ENCODE assay signal across 15 mouse cellular contexts in the genomic region with DNA sequence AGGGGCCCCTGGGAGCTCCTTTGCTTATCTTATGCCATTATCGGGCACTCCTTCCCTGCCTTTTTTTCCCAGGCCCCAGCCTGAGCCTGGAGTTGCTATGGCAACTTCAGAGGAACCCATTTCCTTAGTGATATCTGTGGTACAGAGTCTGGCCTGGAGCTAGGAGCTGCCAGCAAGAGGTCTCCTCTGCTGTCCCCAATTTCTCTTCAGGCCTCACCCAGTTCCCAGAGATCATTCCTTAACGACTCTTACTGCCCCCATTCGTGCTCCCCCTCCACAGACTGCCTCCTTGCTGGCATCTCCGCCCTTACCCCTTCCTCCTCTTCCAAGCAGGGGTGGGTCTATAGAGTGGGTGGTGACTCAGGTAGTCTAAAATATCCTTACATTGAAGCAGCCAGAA. TPM values are rescaled to one million over a fixed set of nuclear protein-coding genes. Genes with fewer than 3 reads are reported as not detected.
A peak's percentile ranks its signal among the peaks of the same experiment; 100 is the strongest.
DNase-seq lines count a peak whose midpoint lies in the region; ATAC-seq and TF ChIP-seq lines count a peak whose summit lies in the region.
"Had no signal": no experiment of that assay in that cellular context is flagged by ENCODE, and none has a peak within 500 bp of the region (broad histone marks: within the 10 kb centered on the region; RNA-seq: fewer than 3 reads in every experiment).

No protein-coding gene starts in this region.

- no peak for DNase-seq in gastrocnemius, adult 2 months
- no peak for DNase-seq in gastrocnemius, postnatal 4 days (ENCODE audit: low spot score in 2 of 2)
- DNase-seq in midbrain, embryonic 11.5 days (ENCODE audit: low spot score, missing footprints): no peak
- no peak for DNase-seq in midbrain, embryonic 10.5 days (ENCODE audit: low spot score)
- peak; percentile 68 for DNase-seq in forebrain, postnatal 0 days
- DNase-seq in ovary, adult 18-20 months (ENCODE audit: low spot score): no peak
- no peak for DNase-seq in gastrocnemius, postnatal 10 days
- DNase-seq: adrenal gland, postnatal 25 days; gastrocnemius, postnatal 36 days; layer of hippocampus, adult 9-11 months; lung, postnatal 36 days had no signal

- H3K4me2 ChIP-seq in midbrain, embryonic 11.5 days: no peak overlapping the region
- peak overlapping the region; percentile 39 for H3K4me2 ChIP-seq in forebrain, postnatal 0 days (ENCODE audit: low read depth)
- peak overlapping the region; percentile 35; the same call in 1 of the 2 replicates for H3K4me2 ChIP-seq in neural tube, embryonic 14.5 days (ENCODE audit: low read depth, low read length)
- H3K4me2 ChIP-seq: limb, embryonic 15.5 days had no signal

- intact Hi-C loops in gastrocnemius, adult 2 months (cut with DNase I): no loop called here

- H3K9me3 ChIP-seq in midbrain, embryonic 11.5 days (ENCODE audit: control insufficient read depth, low read length): no peaks in the 10 kb centered on the region
- H3K9me3 ChIP-seq in midbrain, embryonic 10.5 days (replicated peaks): no peaks in the 10 kb centered on the region
- H3K9me3 ChIP-seq in forebrain, postnatal 0 days (ENCODE audit: low read length): no peaks in the 10 kb centered on the region
- H3K9me3 ChIP-seq in neural tube, embryonic 14.5 days (ENCODE audit: control insufficient read depth, low read length): no peaks in the 10 kb centered on the region
- H3K9me3 ChIP-seq: limb, embryonic 15.5 days had no signal

- no peaks in the 10 kb centered on the region for H3K36me3 ChIP-seq in midbrain, embryonic 11.5 days (ENCODE audit: control insufficient read depth, insufficient read depth, low read length)
- H3K36me3 ChIP-seq in midbrain, embryonic 10.5 days: no peaks in the 10 kb centered on the region
- no peaks in the 10 kb centered on the region for H3K36me3 ChIP-seq in forebrain, postnatal 0 days (ENCODE audit: insufficient read depth)
- H3K36me3 ChIP-seq in neural tube, embryonic 14.5 days (ENCODE audit: control insufficient read depth, insufficient read depth, low read length): no peaks in the 10 kb centered on the region

- H3K9ac ChIP-seq in midbrain, embryonic 11.5 days (ENCODE audit: low read length): peak overlapping the region; percentile 32; the same call in 1 of the 2 replicates
- 0 out of 2 replicates have a peak overlapping the region, but pooled peaks have one; percentile 28 for H3K9ac ChIP-seq in forebrain, postnatal 0 days
- H3K9ac ChIP-seq in neural tube, embryonic 14.5 days (replicated peaks; ENCODE audit: low read depth, low read length): 0 out of 2 replicates have a peak overlapping the region, but pooled peaks have one; percentile 7
- H3K9ac ChIP-seq: limb, embryonic 15.5 days had no signal

- WGBS in midbrain, embryonic 11.5 days: 35% methylated on average over 4 of the region's 4 CpGs
- WGBS in midbrain, embryonic 10.5 days: 40% methylated on average over 4 of the region's 4 CpGs
- WGBS in forebrain, postnatal 0 days: 37% methylated on average over 4 of the region's 4 CpGs
- 30% methylated on average over 4 of the region's 4 CpGs for WGBS in neural tube, embryonic 14.5 days

- peak overlapping the region; percentile 79 for H3K27ac ChIP-seq in gastrocnemius, adult 2 months
- H3K27ac ChIP-seq in midbrain, embryonic 11.5 days (ENCODE audit: low read depth, low read length): no peak overlapping the region
- H3K27ac ChIP-seq in midbrain, embryonic 10.5 days (replicated peaks): no peak overlapping the region
- H3K27ac ChIP-seq in forebrain, postnatal 0 days (ENCODE audit: low read depth, low read length): peak overlapping the region; percentile 57; the same call in 1 of the 2 replicates
- H3K27ac ChIP-seq in neural tube, embryonic 14.5 days (ENCODE audit: low read depth, low read length): no peak overlapping the region
- H3K27ac ChIP-seq: limb, embryonic 15.5 days had no signal

- ATAC-seq in midbrain, embryonic 11.5 days (ENCODE audit: low FRiP score): no peak
- peak; percentile 28 for ATAC-seq in forebrain, postnatal 0 days
- ATAC-seq in neural tube, embryonic 14.5 days (ENCODE audit: low read depth): no peak
- ATAC-seq: inflammation-experienced regulatory T-cells, adult 6 months; Patski had no signal

- H3K4me3 ChIP-seq in gastrocnemius, adult 2 months: no peak overlapping the region
- no peak overlapping the region for H3K4me3 ChIP-seq in midbrain, embryonic 11.5 days (ENCODE audit: low read depth, low read length)
- H3K4me3 ChIP-seq in midbrain, embryonic 10.5 days: no peak overlapping the region
- H3K4me3 ChIP-seq in forebrain, postnatal 0 days (ENCODE audit: low read depth, low read length): peak overlapping the region; percentile 11; the same call in 1 of the 2 replicates
- no peak overlapping the region for H3K4me3 ChIP-seq in neural tube, embryonic 14.5 days (ENCODE audit: low read depth, low read length)
- H3K4me3 ChIP-seq: limb, embryonic 15.5 days had no signal

- peaks cover 46% of the 10 kb centered on the region for H3K4me1 ChIP-seq in midbrain, embryonic 11.5 days (ENCODE audit: control insufficient read depth, insufficient read depth, low read length)
- H3K4me1 ChIP-seq in midbrain, embryonic 10.5 days: peaks cover 79% of the 10 kb centered on the region
- peaks cover 14% of the 10 kb centered on the region for H3K4me1 ChIP-seq in forebrain, postnatal 0 days (ENCODE audit: insufficient read depth)
- peaks cover 44% of the 10 kb centered on the region for H3K4me1 ChIP-seq in neural tube, embryonic 14.5 days (ENCODE audit: control insufficient read depth, insufficient read depth, low read length)

- peaks cover 33% of the 10 kb centered on the region for H3K27me3 ChIP-seq in midbrain, embryonic 11.5 days (ENCODE audit: control insufficient read depth, insufficient read depth, low read length)
- H3K27me3 ChIP-seq in midbrain, embryonic 10.5 days (ENCODE audit: low read depth, poor library complexity, severe bottlenecking): peaks cover 90% of the 10 kb centered on the region
- H3K27me3 ChIP-seq in forebrain, postnatal 0 days (ENCODE audit: insufficient read depth, low read length): peaks cover 16% of the 10 kb centered on the region; the same call in 1 of the 2 replicates
- peaks cover 18% of the 10 kb centered on the region for H3K27me3 ChIP-seq in neural tube, embryonic 14.5 days (ENCODE audit: control insufficient read depth, insufficient read depth, low read length)

- TF ChIP-seq CTCF in gastrocnemius, adult 2 months (IDR thresholded peaks at IDR 0.05): no peak
- TF ChIP-seq CTCF in forebrain, postnatal 0 days (IDR thresholded peaks at IDR 0.05; ENCODE audit: low read depth): no peak

RNA-seq across cellular contexts. Expression of gene Speg, which starts 11.1 kb away (rescaled TPM):
- total RNA-seq in gastrocnemius, adult 2 months (2021): 100 to 1,000 TPM; 268 to 311 TPM
- total RNA-seq in gastrocnemius, postnatal 4 days (2021): 100 to 1,000 TPM; 156 to 170 TPM
- 13.4 and 15.2 TPM in 2 replicates for polyA plus RNA-seq in midbrain, embryonic 11.5 days (2014; fragmentation: Nextera tagmentation; extraction: Ambion mirVana)
- polyA plus RNA-seq in midbrain, embryonic 10.5 days (2016; fragmentation: Nextera tagmentation; extraction: Ambion mirVana): 23.6 and 26.9 TPM in 2 replicates
- total RNA-seq in forebrain, postnatal 0 days (2014; rRNA removed): 44.4 and 56.3 TPM in 2 replicates
- 17.8 and 20.6 TPM in 2 replicates for polyA plus RNA-seq in forebrain, postnatal 0 days (2015; fragmentation: Nextera tagmentation; extraction: Ambion mirVana)
- polyA plus RNA-seq in neural tube, embryonic 14.5 days (2014; fragmentation: Nextera tagmentation; extraction: Ambion mirVana): 19.5 and 20.8 TPM in 2 replicates
- total RNA-seq in gastrocnemius, postnatal 10 days (2021): 100 to 1,000 TPM; 196 to 209 TPM

RNA-seq across cellular contexts. Expression of gene Des, which starts 26.0 kb away (rescaled TPM):
- total RNA-seq in gastrocnemius, adult 2 months (2021): 1,000 to 10,000 TPM; 2,035 to 2,198 TPM
- 1,000 to 10,000 TPM; 1,760 to 1,859 TPM for total RNA-seq in gastrocnemius, postnatal 4 days (2021)
- polyA plus RNA-seq in midbrain, embryonic 11.5 days (2014; fragmentation: Nextera tagmentation; extraction: Ambion mirVana): 0.52 and 0.68 TPM in 2 replicates
- polyA plus RNA-seq in midbrain, embryonic 10.5 days (2016; fragmentation: Nextera tagmentation; extraction: Ambion mirVana): 1.1 and 2.8 TPM in 2 replicates
- total RNA-seq in forebrain, postnatal 0 days (2014; rRNA removed): 1.0 and 1.4 TPM in 2 replicates
- 1.2 TPM in 2 replicates for polyA plus RNA-seq in forebrain, postnatal 0 days (2015; fragmentation: Nextera tagmentation; extraction: Ambion mirVana)
- 1.1 TPM in 2 replicates for polyA plus RNA-seq in neural tube, embryonic 14.5 days (2014; fragmentation: Nextera tagmentation; extraction: Ambion mirVana)
- total RNA-seq in gastrocnemius, postnatal 10 days (2021): 1,000 to 10,000 TPM; 1,482 to 1,503 TPM

RNA-seq across cellular contexts. Expression of gene Gmppa, which starts 49.6 kb away (rescaled TPM):
- 10 to 100 TPM; 41.1 to 42.7 TPM for total RNA-seq in gastrocnemius, adult 2 months (2021)
- 10 to 100 TPM; 43.5 to 49.3 TPM for total RNA-seq in gastrocnemius, postnatal 4 days (2021)
- 56.1 and 56.4 TPM in 2 replicates for polyA plus RNA-seq in midbrain, embryonic 11.5 days (2014; fragmentation: Nextera tagmentation; extraction: Ambion mirVana)
- 70.2 and 73.1 TPM in 2 replicates for polyA plus RNA-seq in midbrain, embryonic 10.5 days (2016; fragmentation: Nextera tagmentation; extraction: Ambion mirVana)
- 57.3 and 68.3 TPM in 2 replicates for total RNA-seq in forebrain, postnatal 0 days (2014; rRNA removed)
- polyA plus RNA-seq in forebrain, postnatal 0 days (2015; fragmentation: Nextera tagmentation; extraction: Ambion mirVana): 64.0 and 64.9 TPM in 2 replicates
- 58.6 and 64.5 TPM in 2 replicates for polyA plus RNA-seq in neural tube, embryonic 14.5 days (2014; fragmentation: Nextera tagmentation; extraction: Ambion mirVana)
- total RNA-seq in gastrocnemius, postnatal 10 days (2021): 10 to 100 TPM; 35.6 to 39.7 TPM

Comparison
In these comparisons a context has a peak if more than half of its experiments do, and no peak if none do; other contexts are left out.
1. H3K27ac ChIP-seq: peak in gastrocnemius, adult 2 months (single experiment) and forebrain, postnatal 0 days (single experiment); none in midbrain, embryonic 11.5 days (single experiment), midbrain, embryonic 10.5 days (single experiment) and neural tube, embryonic 14.5 days (single experiment).
2. RNA of gene Des, which starts 26.0 kb away (total RNA-seq): 2,035 to 2,198 TPM in gastrocnemius, adult 2 months, 1,760 to 1,859 TPM in gastrocnemius, postnatal 4 days and 1,482 to 1,503 TPM in gastrocnemius, postnatal 10 days; 1.0 to 1.4 TPM in forebrain, postnatal 0 days; every median in the first group is over 100 times any median in the second.
3. Peak in every context shown above with its lines, with median percentiles within 50 percentile points of each other: H3K9ac ChIP-seq.